Mouse (Mus musculus): ENCODE data around the gene E130311K13Rik. TPM values are rescaled to one million over a fixed set of nuclear protein-coding genes. Genes with fewer than 3 reads are reported as not detected.

The E130311K13Rik gene
- polyA plus RNA-seq, 1 experiment, result 2.3 TPM

- Histone ChIP-seq H3K4me3 (ENCODE audit: control insufficient read depth, insufficient read depth, low read length) (peak within 1 kb of the TSS; percentile 63), H3K27me3 (ENCODE audit: control insufficient read depth, insufficient read depth, low read length) (no peaks in the 10 kb centered on the region), H3K36me3 (ENCODE audit: control insufficient read depth, insufficient read depth, low read length) (no peaks in the 10 kb centered on the region), H3K27ac (ENCODE audit: control insufficient read depth, insufficient read depth, low read length) (peak within 1 kb of the TSS; percentile 12), H3K4me1 (replicated peaks; ENCODE audit: control insufficient read depth, insufficient read depth, low read length) (peaks cover 3% of the 10 kb centered on the region; the same call in 1 of the 2 replicates)
- WGBS, result under 1% methylated on average over 69 of the region's 69 CpGs
- peak; percentile 95 for DNase-seq
- TF ChIP-seq CTCF (IDR thresholded peaks at IDR 0.05; ENCODE audit: borderline replicate concordance, control insufficient read depth, extremely low read depth, insufficient read depth, low read length, poor library complexity), result 0 out of 2 replicates have a peak, but pooled peaks have one; percentile 29
- peak; percentile 62; the same call in 1 of the 2 replicates for TF ChIP-seq POLR2A (IDR thresholded peaks at IDR 0.05; ENCODE audit: control insufficient read depth, extremely low read depth, insufficient read depth, low read length, poor library complexity)
Measured at GRCm38 (mm10) chr3:63964100-63964921, 35.0 kb upstream of the E130311K13Rik start, which contains the start of gene Slc33a1. Gene Slc33a1, minus strand, starts transcription at chr3:63964768.

GRCm38 (mm10) chr3:63963421-63964099 is 34.3 kb upstream of the E130311K13Rik start:
- 5% methylated on average over 25 of the region's 25 CpGs for WGBS

DNA sequence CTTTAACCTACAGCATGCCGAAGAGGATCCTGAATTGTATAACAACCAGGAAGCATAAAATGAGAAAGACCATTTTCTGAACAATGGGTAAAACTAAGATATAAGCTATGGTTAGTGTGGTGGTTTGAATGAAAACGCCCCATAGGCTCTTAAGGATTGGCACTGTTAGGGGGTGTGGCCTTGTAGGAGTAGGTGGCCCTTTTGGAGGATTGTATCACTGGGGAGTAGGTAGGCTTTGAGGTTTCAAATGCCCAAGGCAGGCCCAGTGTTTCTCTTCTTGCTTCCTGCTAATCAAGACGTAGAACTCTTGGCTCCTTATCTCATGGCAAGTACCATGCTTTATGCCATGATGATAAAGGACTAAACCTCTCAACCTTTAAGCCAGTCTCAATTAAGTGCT is 20.6 kb upstream of the E130311K13Rik start:
- Histone ChIP-seq H3K4me3 (ENCODE audit: control insufficient read depth, insufficient read depth, low read length) (no peak overlapping the region), H3K27ac (ENCODE audit: control insufficient read depth, insufficient read depth, low read length) (no peak overlapping the region), H3K27me3 (ENCODE audit: control insufficient read depth, insufficient read depth, low read length) (no peaks in the 10 kb centered on the region), H3K4me1 (replicated peaks; ENCODE audit: control insufficient read depth, insufficient read depth, low read length) (no peaks in the 10 kb centered on the region), H3K36me3 (ENCODE audit: control insufficient read depth, insufficient read depth, low read length) (no peaks in the 10 kb centered on the region)
- DNase-seq, result no peak
- WGBS, result 94% methylated on average over 3 of the region's 3 CpGs
- no peak for TF ChIP-seq POLR2A (IDR thresholded peaks at IDR 0.05; ENCODE audit: control insufficient read depth, extremely low read depth, insufficient read depth, low read length, poor library complexity)
- no peak for TF ChIP-seq CTCF (IDR thresholded peaks at IDR 0.05; ENCODE audit: borderline replicate concordance, control insufficient read depth, extremely low read depth, insufficient read depth, low read length, poor library complexity)

More at GRCm38 (mm10) chr3:63963421-63964099, 34.3 kb upstream of the E130311K13Rik start:
- Histone ChIP-seq H3K36me3 (ENCODE audit: control insufficient read depth, insufficient read depth, low read length) (no peaks in the 10 kb centered on the region), H3K4me3 (ENCODE audit: control insufficient read depth, insufficient read depth, low read length) (peak overlapping the region; percentile 63), H3K4me1 (replicated peaks; ENCODE audit: control insufficient read depth, insufficient read depth, low read length) (peaks cover 3% of the 10 kb centered on the region; the same call in 1 of the 2 replicates), H3K27ac (ENCODE audit: control insufficient read depth, insufficient read depth, low read length) (peak overlapping the region; percentile 12; the same call in 1 of the 2 replicates), H3K27me3 (ENCODE audit: control insufficient read depth, insufficient read depth, low read length) (no peaks in the 10 kb centered on the region)
- peak; percentile 5 for DNase-seq
- TF ChIP-seq CTCF (IDR thresholded peaks at IDR 0.05; ENCODE audit: borderline replicate concordance, control insufficient read depth, extremely low read depth, insufficient read depth, low read length, poor library complexity) (no peak), POLR2A (IDR thresholded peaks at IDR 0.05; ENCODE audit: control insufficient read depth, extremely low read depth, insufficient read depth, low read length, poor library complexity) (no peak)

GRCm38 (mm10) chr3:63941204-63941850 is 12.1 kb upstream of the E130311K13Rik start:
- DNase-seq, result no peak
- no peak overlapping the region for H3K4me3 ChIP-seq (ENCODE audit: control insufficient read depth, insufficient read depth, low read length)
- WGBS, result 82% methylated on average over 2 of the region's 2 CpGs
- no peak for TF ChIP-seq CTCF (IDR thresholded peaks at IDR 0.05; ENCODE audit: borderline replicate concordance, control insufficient read depth, extremely low read depth, insufficient read depth, low read length, poor library complexity)
- H3K36me3 ChIP-seq (ENCODE audit: control insufficient read depth, insufficient read depth, low read length), result peaks cover 10% of the 10 kb centered on the region; the same call in 1 of the 2 replicates
- no peaks in the 10 kb centered on the region for H3K4me1 ChIP-seq (replicated peaks; ENCODE audit: control insufficient read depth, insufficient read depth, low read length)
- H3K27ac ChIP-seq (ENCODE audit: control insufficient read depth, insufficient read depth, low read length), result no peak overlapping the region
- H3K27me3 ChIP-seq (ENCODE audit: control insufficient read depth, insufficient read depth, low read length), result no peaks in the 10 kb centered on the region

- no peak overlapping the region for H3K27ac ChIP-seq (ENCODE audit: control insufficient read depth, insufficient read depth, low read length)
- no peak for DNase-seq
- H3K27me3 ChIP-seq (ENCODE audit: control insufficient read depth, insufficient read depth, low read length), result no peaks in the 10 kb centered on the region
- H3K4me3 ChIP-seq (ENCODE audit: control insufficient read depth, insufficient read depth, low read length), result no peak overlapping the region
- no peaks in the 10 kb centered on the region for H3K4me1 ChIP-seq (replicated peaks; ENCODE audit: control insufficient read depth, insufficient read depth, low read length)
- peaks cover 4% of the 10 kb centered on the region; the same call in 1 of the 2 replicates for H3K36me3 ChIP-seq (ENCODE audit: control insufficient read depth, insufficient read depth, low read length)
- whole genome bisulfite sequencing, result 98% methylated on average over 2 of the region's 2 CpGs
- TF ChIP-seq CTCF (IDR thresholded peaks at IDR 0.05; ENCODE audit: borderline replicate concordance, control insufficient read depth, extremely low read depth, insufficient read depth, low read length, poor library complexity) (no peak), POLR2A (IDR thresholded peaks at IDR 0.05; ENCODE audit: control insufficient read depth, extremely low read depth, insufficient read depth, low read length, poor library complexity) (no peak)
Measured at GRCm38 (mm10) chr3:63938928-63939327, 9.7 kb upstream of the E130311K13Rik start.

GRCm38 (mm10) chr3:63919634-63920033 is 9.6 kb downstream of the E130311K13Rik start:
- peak; percentile 48 for DNase-seq
- TF ChIP-seq CTCF (IDR thresholded peaks at IDR 0.05; ENCODE audit: borderline replicate concordance, control insufficient read depth, extremely low read depth, insufficient read depth, low read length, poor library complexity), result no peak
- no peak for TF ChIP-seq POLR2A (IDR thresholded peaks at IDR 0.05; ENCODE audit: control insufficient read depth, extremely low read depth, insufficient read depth, low read length, poor library complexity)
- Histone ChIP-seq H3K27ac (ENCODE audit: control insufficient read depth, insufficient read depth, low read length) (no peak overlapping the region), H3K4me1 (replicated peaks; ENCODE audit: control insufficient read depth, insufficient read depth, low read length) (no peaks in the 10 kb centered on the region), H3K36me3 (ENCODE audit: control insufficient read depth, insufficient read depth, low read length) (no peaks in the 10 kb centered on the region), H3K4me3 (ENCODE audit: control insufficient read depth, insufficient read depth, low read length) (no peak overlapping the region), H3K27me3 (ENCODE audit: control insufficient read depth, insufficient read depth, low read length) (no peaks in the 10 kb centered on the region)
- 92% methylated on average over 3 of the region's 3 CpGs for WGBS
